Mouse (Mus musculus) thymus, adult 2 months (tissue): ENCODE measurements around the gene Zcchc14. TPM values are rescaled to one million over a fixed set of nuclear protein-coding genes. Genes with fewer than 3 reads are reported as not detected.

ENCODE experiments used
- DNase-seq: peaks from one replicate; pipeline ENCODE4 v3.0.0; 2021
- H3K27ac ChIP-seq: fragments of 200-500 bp; 2 replicates; pipeline ENCODE4 v1.5.1; 2012; ENCODE audit warnings: low read length, control low read depth; ENCODE audit not compliant: control insufficient read depth, insufficient read depth
- H3K27me3 ChIP-seq: fragments of 200-500 bp; 2 replicates; pipeline ENCODE4 v1.6.1; 2012; ENCODE audit warnings: mild to moderate bottlenecking, low read length, moderate library complexity, mixed read lengths; ENCODE audit not compliant: control insufficient read depth, insufficient read depth
- H3K36me3 ChIP-seq: fragments of 200-500 bp; 2 replicates; pipeline ENCODE4 v1.6.1; 2012; ENCODE audit warnings: mild to moderate bottlenecking, low read length, moderate library complexity; ENCODE audit not compliant: control insufficient read depth, insufficient read depth
- H3K4me1 ChIP-seq: fragments of 200-500 bp; replicated peaks from 2 replicates; pipeline ENCODE4 v1.6.1; 2012; ENCODE audit warnings: low read length; ENCODE audit not compliant: control insufficient read depth, insufficient read depth
- H3K4me3 ChIP-seq: fragments of 200-500 bp; 2 replicates; pipeline ENCODE4 v1.5.1; 2012; ENCODE audit warnings: mild to moderate bottlenecking, low read length, control low read depth, moderate library complexity; ENCODE audit not compliant: control insufficient read depth, insufficient read depth
- CTCF ChIP-seq: fragments of 200-500 bp; IDR thresholded peaks from 2 replicates; pipeline ENCODE4 v1.5.1; 2012; ENCODE audit warnings: mild to moderate bottlenecking, control low read depth, low read length, moderate library complexity, borderline replicate concordance; ENCODE audit not compliant: control insufficient read depth, poor library complexity, insufficient read depth; ENCODE audit errors: extremely low read depth
- POLR2A ChIP-seq: fragments of 200-500 bp; IDR thresholded peaks from 2 replicates; pipeline ENCODE4 v1.6.1; 2012; ENCODE audit warnings: mild to moderate bottlenecking, low read length, control low read depth, moderate library complexity; ENCODE audit not compliant: control insufficient read depth, poor library complexity, insufficient read depth; ENCODE audit errors: extremely low read depth
- WGBS: fragments of 180-500 bp; shearing (Covaris S2); methylation state at CpG from one replicate; pipeline ENCODE4 v1.1.7; 2018; 5-methylcytosine and 5-hydroxymethylcytosine counted together
- polyA plus RNA-seq: library from polyadenylated mRNA; depleted of rRNA; stranded (reverse); fragments of >200 nt; gene quantifications from 2 replicates; pipeline ENCODE4 v1.2.3, GENCODE M21; 2012

The Zcchc14 gene
- polyA plus RNA-seq, 1 experiment, result 6.5 TPM

GRCm38 (mm10) chr8:121636180-121636579 lies 16.5 kb downstream of the Zcchc14 start:
- H3K4me3 ChIP-seq, result no peak overlapping the region
- TF ChIP-seq CTCF (no peak), POLR2A (no peak)
- H3K27ac ChIP-seq, result no peak overlapping the region
- H3K36me3 ChIP-seq, result no peaks in the 10 kb centered on the region
- no peak for DNase-seq
- WGBS, result 67% methylated on average over 8 of the region's 8 CpGs
- 0 out of 2 replicates have a peak, but pooled peaks cover 2% of the 10 kb centered on the region for H3K4me1 ChIP-seq
- no peaks in the 10 kb centered on the region for H3K27me3 ChIP-seq

GRCm38 (mm10) chr8:121635534-121635933 lies 17.2 kb downstream of the Zcchc14 start:
- TF ChIP-seq POLR2A, result no peak
- no peak for TF ChIP-seq CTCF
- no peak overlapping the region for H3K27ac ChIP-seq
- H3K4me1 ChIP-seq, result 0 out of 2 replicates have a peak, but pooled peaks cover 2% of the 10 kb centered on the region
- DNase-seq, result no peak
- H3K4me3 ChIP-seq, result no peak overlapping the region
- no peaks in the 10 kb centered on the region for H3K36me3 ChIP-seq
- WGBS, result 36% methylated on average over 6 of the region's 6 CpGs
- H3K27me3 ChIP-seq, result no peaks in the 10 kb centered on the region

GRCm38 (mm10) chr8:121632401-121632800 lies 20.3 kb downstream of the Zcchc14 start:
- Histone ChIP-seq H3K36me3 (no peaks in the 10 kb centered on the region), H3K27me3 (no peaks in the 10 kb centered on the region), H3K4me1 (0 out of 2 replicates have a peak, but pooled peaks cover 2% of the 10 kb centered on the region), H3K27ac (no peak overlapping the region), H3K4me3 (no peak overlapping the region)
- WGBS, result 94% methylated on average over 5 of the region's 5 CpGs
- DNase-seq, result no peak
- TF ChIP-seq POLR2A (no peak), CTCF (no peak)

GRCm38 (mm10) chr8:121631645-121632071 lies 21.0 kb downstream of the Zcchc14 start:
- no peak for TF ChIP-seq CTCF
- TF ChIP-seq POLR2A, result no peak
- no peak overlapping the region for H3K4me3 ChIP-seq
- WGBS, result 81% methylated on average over 7 of the region's 7 CpGs
- no peak for DNase-seq
- H3K36me3 ChIP-seq, result no peaks in the 10 kb centered on the region
- no peaks in the 10 kb centered on the region for H3K27me3 ChIP-seq
- H3K4me1 ChIP-seq, result 0 out of 2 replicates have a peak, but pooled peaks cover 2% of the 10 kb centered on the region
- no peak overlapping the region for H3K27ac ChIP-seq

- 75% methylated on average over 4 of the region's 4 CpGs for WGBS
- Histone ChIP-seq H3K4me1 (no peaks in the 10 kb centered on the region), H3K4me3 (no peak overlapping the region), H3K27me3 (no peaks in the 10 kb centered on the region), H3K36me3 (no peaks in the 10 kb centered on the region), H3K27ac (no peak overlapping the region)
- TF ChIP-seq CTCF (no peak), POLR2A (no peak)
- no peak for DNase-seq
These were observed 24.0 kb downstream of the Zcchc14 start for GRCm38 (mm10) chr8:121628681-121629080.

- Histone ChIP-seq H3K4me3 (no peak overlapping the region), H3K27me3 (no peaks in the 10 kb centered on the region), H3K36me3 (no peaks in the 10 kb centered on the region), H3K4me1 (0 out of 2 replicates have a peak, but pooled peaks cover 3% of the 10 kb centered on the region), H3K27ac (no peak overlapping the region)
- DNase-seq, result no peak
- TF ChIP-seq POLR2A (no peak), CTCF (no peak)
- WGBS, result 94% methylated on average over 8 of the region's 8 CpGs
These were observed 29.7 kb downstream of the Zcchc14 start for GRCm38 (mm10) chr8:121623043-121623442.

- Histone ChIP-seq H3K27me3 (no peaks in the 10 kb centered on the region), H3K36me3 (no peaks in the 10 kb centered on the region), H3K4me3 (no peak overlapping the region), H3K4me1 (0 out of 2 replicates have a peak, but pooled peaks cover 3% of the 10 kb centered on the region), H3K27ac (no peak overlapping the region)
- WGBS, result 62% methylated on average over 1 of the region's 1 CpGs
- DNase-seq, result no peak
- no peak for TF ChIP-seq POLR2A
- no peak for TF ChIP-seq CTCF
These were observed 30.8 kb downstream of the Zcchc14 start for GRCm38 (mm10) chr8:121621879-121622278.

GRCm38 (mm10) chr8:121620801-121621516 lies 31.7 kb downstream of the Zcchc14 start:
- H3K4me3 ChIP-seq, result no peak overlapping the region
- H3K27ac ChIP-seq, result no peak overlapping the region
- no peaks in the 10 kb centered on the region for H3K36me3 ChIP-seq
- WGBS, result 83% methylated on average over 12 of the region's 12 CpGs
- H3K27me3 ChIP-seq, result no peaks in the 10 kb centered on the region
- H3K4me1 ChIP-seq, result 0 out of 2 replicates have a peak, but pooled peaks cover 3% of the 10 kb centered on the region
- no peak for DNase-seq
- TF ChIP-seq POLR2A (no peak), CTCF (no peak)
